Mouse (Mus musculus) forebrain, embryonic 12.5 days (tissue): ENCODE data around the gene Slc11a2. TPM values are rescaled to one million over a fixed set of nuclear protein-coding genes. Genes with fewer than 3 reads are reported as not detected.

Source experiments
- ATAC-seq: fragments of 200-750 bp; cut with Nextera tagmentation; 2 replicates; pipeline ENCODE4 v1.8.0; 2017; ENCODE audit warnings: moderate TSS enrichment; ENCODE audit not compliant: low FRiP score
- H3K27ac ChIP-seq: fragments of 300-500 bp; sonication (generic); 2 replicates; pipeline ENCODE4 v1.5.1; 2016; ENCODE audit warnings: mild to moderate bottlenecking
- H3K27me3 ChIP-seq: fragments of 300-500 bp; sonication (generic); 2 replicates; pipeline ENCODE4 v1.6.1; 2016; ENCODE audit warnings: mild to moderate bottlenecking
- H3K36me3 ChIP-seq: fragments of 300-500 bp; sonication (generic); replicated peaks from 2 replicates; pipeline ENCODE4 v1.6.1; 2016; ENCODE audit warnings: mild to moderate bottlenecking
- H3K4me1 ChIP-seq: fragments of 300-500 bp; sonication (generic); 2 replicates; pipeline ENCODE4 v1.6.1; 2016
- H3K4me2 ChIP-seq: fragments of 300-500 bp; sonication (generic); 2 replicates; pipeline ENCODE4 v1.6.1; 2016; ENCODE audit warnings: mild to moderate bottlenecking, moderate library complexity
- H3K4me3 ChIP-seq: fragments of 300-500 bp; sonication (generic); replicated peaks from 2 replicates; pipeline ENCODE4 v1.5.1; 2016; ENCODE audit warnings: mild to moderate bottlenecking
- H3K9ac ChIP-seq: fragments of 300-500 bp; sonication (generic); 2 replicates; pipeline ENCODE4 v1.6.1; 2016; ENCODE audit warnings: mild to moderate bottlenecking
- H3K9me3 ChIP-seq: fragments of 300-500 bp; sonication (generic); 2 replicates; pipeline ENCODE4 v1.6.1; 2016
- WGBS: fragments of 180-500 bp; shearing (Covaris S2); methylation state at CpG from one replicate; pipeline ENCODE4 v1.1.7; 2016; 5-methylcytosine and 5-hydroxymethylcytosine counted together
- polyA plus RNA-seq: library from polyadenylated mRNA; unstranded; fragments of >200 nt; fragmentation: Nextera tagmentation; extraction: Ambion mirVana; gene quantifications from 2 replicates; pipeline ENCODE4 v1.2.1, GENCODE M21; 2016

Gene Slc11a2
- polyA plus RNA-seq, 1 experiment from 2014 or later = 26.0 TPM

DNA sequence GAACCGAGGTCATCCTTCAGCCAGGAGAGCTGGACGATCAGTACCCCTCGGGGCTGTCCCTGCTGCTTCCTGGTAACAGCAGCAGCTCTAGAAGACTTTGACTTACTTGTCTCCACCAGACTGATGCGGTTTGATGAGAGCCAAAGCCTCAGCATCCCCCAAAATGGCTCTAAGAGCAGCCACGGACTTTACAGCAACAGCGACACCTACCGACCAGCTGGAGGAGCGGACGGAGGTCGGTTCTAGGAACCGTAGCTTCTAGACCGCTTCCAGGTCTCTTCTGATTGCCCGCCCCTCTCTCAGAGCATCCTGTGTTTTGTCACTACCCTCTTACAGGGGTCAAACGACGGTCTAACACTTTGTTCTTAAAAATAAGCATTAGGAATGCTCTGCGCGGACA lies 32.5 kb upstream of the Slc11a2 start:
- Histone ChIP-seq H3K36me3 (no peaks in the 10 kb centered on the region), H3K4me1 (0 out of 2 replicates have a peak, but pooled peaks cover 5% of the 10 kb centered on the region), H3K27me3 (peaks cover 20% of the 10 kb centered on the region), H3K9me3 (no peaks in the 10 kb centered on the region), H3K27ac (no peak overlapping the region), H3K9ac (no peak overlapping the region), H3K4me2 (0 out of 2 replicates have a peak overlapping the region, but pooled peaks have one; percentile 22), H3K4me3 (no peak overlapping the region)
- ATAC-seq = 0 out of 2 replicates have a peak, but pooled peaks have one; percentile 23
- WGBS = 7% methylated on average over 17 of the region's 17 CpGs

DNA sequence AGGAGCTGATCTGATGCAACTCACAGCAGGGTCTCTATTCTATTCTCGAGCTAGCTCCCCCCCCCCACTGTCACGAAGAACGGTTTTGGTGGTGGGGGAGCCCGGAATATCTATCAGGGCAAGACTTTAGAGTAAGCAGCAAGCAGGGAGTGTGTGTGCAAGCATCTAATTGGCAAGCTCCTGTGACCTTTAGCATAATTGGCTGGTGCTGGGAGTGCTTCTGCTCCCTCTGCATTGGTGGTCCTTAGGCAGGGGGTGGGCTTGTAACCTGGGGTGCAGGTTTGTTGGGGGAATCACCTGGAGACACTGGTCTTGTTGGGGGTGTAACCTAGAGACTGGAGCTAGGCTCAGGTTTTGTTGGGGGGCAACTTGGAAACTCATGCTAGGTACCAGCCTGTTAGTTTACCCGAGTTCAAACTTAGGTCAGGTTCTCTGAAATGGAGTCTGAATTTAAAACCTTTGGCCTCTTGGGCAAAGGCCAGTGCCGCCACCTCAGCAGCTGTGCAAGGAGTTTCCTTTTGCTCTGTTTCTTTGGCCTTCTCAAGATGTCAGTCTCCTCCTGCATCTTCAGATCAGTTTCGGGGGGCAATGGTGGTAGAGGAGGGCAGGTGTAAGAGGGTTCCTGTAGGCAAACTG lies 31.6 kb upstream of the Slc11a2 start:
- Histone ChIP-seq H3K4me2 (no peak overlapping the region), H3K27me3 (peaks cover 20% of the 10 kb centered on the region), H3K9me3 (no peaks in the 10 kb centered on the region), H3K36me3 (no peaks in the 10 kb centered on the region), H3K9ac (no peak overlapping the region), H3K4me1 (0 out of 2 replicates have a peak, but pooled peaks cover 5% of the 10 kb centered on the region), H3K4me3 (no peak overlapping the region), H3K27ac (no peak overlapping the region)
- 65% methylated on average over 7 of the region's 7 CpGs for WGBS
- ATAC-seq = no peak

DNA sequence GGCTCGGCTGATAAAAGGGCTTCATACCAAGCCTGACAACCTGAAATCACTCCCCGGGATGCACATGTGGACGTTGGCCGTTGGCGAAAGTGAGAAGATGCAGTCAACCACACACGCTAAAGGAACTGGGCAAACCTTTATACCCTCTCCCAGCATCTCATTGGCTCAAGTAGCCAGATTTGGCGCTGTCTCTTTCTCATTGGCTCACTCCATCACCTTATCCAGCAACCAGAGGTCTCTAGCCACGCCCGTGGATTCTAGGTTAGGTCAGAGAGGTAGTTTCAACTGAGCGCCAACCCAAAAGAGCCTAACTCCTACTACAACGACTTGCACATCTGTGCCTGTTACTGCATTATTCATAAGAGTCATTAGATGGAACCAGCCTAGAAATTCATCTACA lies 27.6 kb upstream of the Slc11a2 start:
- Histone ChIP-seq H3K9me3 (no peaks in the 10 kb centered on the region), H3K4me3 (no peak overlapping the region), H3K27ac (no peak overlapping the region), H3K4me1 (no peaks in the 10 kb centered on the region), H3K36me3 (no peaks in the 10 kb centered on the region), H3K4me2 (no peak overlapping the region), H3K9ac (no peak overlapping the region), H3K27me3 (no peaks in the 10 kb centered on the region)
- no peak for ATAC-seq
- 80% methylated on average over 11 of the region's 11 CpGs for whole genome bisulfite sequencing

GRCm38 (mm10) chr15:100451245-100451644 lies 26.4 kb upstream of the Slc11a2 start:
- Histone ChIP-seq H3K9ac (no peak overlapping the region), H3K4me3 (no peak overlapping the region), H3K27ac (no peak overlapping the region), H3K9me3 (no peaks in the 10 kb centered on the region), H3K36me3 (no peaks in the 10 kb centered on the region), H3K4me1 (no peaks in the 10 kb centered on the region), H3K4me2 (no peak overlapping the region), H3K27me3 (no peaks in the 10 kb centered on the region)
- WGBS = 85% methylated on average over 16 of the region's 16 CpGs
- ATAC-seq = no peak

- WGBS = 89% methylated on average over 3 of the region's 3 CpGs
- Histone ChIP-seq H3K4me3 (no peak overlapping the region), H3K4me2 (no peak overlapping the region), H3K4me1 (no peaks in the 10 kb centered on the region), H3K27me3 (no peaks in the 10 kb centered on the region), H3K9ac (no peak overlapping the region), H3K27ac (no peak overlapping the region), H3K9me3 (no peaks in the 10 kb centered on the region), H3K36me3 (no peaks in the 10 kb centered on the region)
- ATAC-seq = no peak
These were observed 24.6 kb upstream of the Slc11a2 start for GRCm38 (mm10) chr15:100449495-100449894.

- WGBS = 79% methylated on average over 4 of the region's 4 CpGs
- Histone ChIP-seq H3K4me2 (no peak overlapping the region), H3K9ac (no peak overlapping the region), H3K27ac (no peak overlapping the region), H3K27me3 (no peaks in the 10 kb centered on the region), H3K4me1 (peaks cover 6% of the 10 kb centered on the region), H3K4me3 (no peak overlapping the region), H3K9me3 (no peaks in the 10 kb centered on the region), H3K36me3 (no peaks in the 10 kb centered on the region)
- no peak for ATAC-seq
These were observed 23.7 kb upstream of the Slc11a2 start for GRCm38 (mm10) chr15:100448572-100448971.

DNA sequence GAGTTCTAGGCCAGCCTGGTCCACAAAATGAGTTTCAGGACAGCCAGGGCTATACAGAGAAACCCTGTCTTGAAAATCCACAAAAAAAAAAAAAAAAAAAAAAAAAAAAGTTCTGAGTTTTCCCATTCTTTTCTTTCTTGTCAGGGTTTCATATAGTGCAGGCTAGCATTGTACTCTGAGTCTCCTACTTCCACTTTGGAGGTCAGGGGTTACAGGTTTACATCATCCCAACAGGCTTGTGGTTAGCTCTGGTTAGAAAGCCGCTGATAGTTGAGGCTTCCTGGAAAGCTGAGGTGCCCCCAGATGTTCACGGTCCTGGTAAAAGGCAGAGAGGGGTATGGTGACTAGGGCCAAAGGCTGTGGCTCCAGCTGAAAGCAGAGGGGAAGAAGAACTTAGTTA lies 22.0 kb upstream of the Slc11a2 start:
- Histone ChIP-seq H3K27me3 (no peaks in the 10 kb centered on the region), H3K9ac (no peak overlapping the region), H3K27ac (no peak overlapping the region), H3K4me3 (no peak overlapping the region), H3K4me2 (no peak overlapping the region), H3K4me1 (peaks cover 10% of the 10 kb centered on the region), H3K36me3 (no peaks in the 10 kb centered on the region), H3K9me3 (no peaks in the 10 kb centered on the region)
- 85% methylated on average over 2 of the region's 2 CpGs for WGBS
- ATAC-seq = no peak

DNA sequence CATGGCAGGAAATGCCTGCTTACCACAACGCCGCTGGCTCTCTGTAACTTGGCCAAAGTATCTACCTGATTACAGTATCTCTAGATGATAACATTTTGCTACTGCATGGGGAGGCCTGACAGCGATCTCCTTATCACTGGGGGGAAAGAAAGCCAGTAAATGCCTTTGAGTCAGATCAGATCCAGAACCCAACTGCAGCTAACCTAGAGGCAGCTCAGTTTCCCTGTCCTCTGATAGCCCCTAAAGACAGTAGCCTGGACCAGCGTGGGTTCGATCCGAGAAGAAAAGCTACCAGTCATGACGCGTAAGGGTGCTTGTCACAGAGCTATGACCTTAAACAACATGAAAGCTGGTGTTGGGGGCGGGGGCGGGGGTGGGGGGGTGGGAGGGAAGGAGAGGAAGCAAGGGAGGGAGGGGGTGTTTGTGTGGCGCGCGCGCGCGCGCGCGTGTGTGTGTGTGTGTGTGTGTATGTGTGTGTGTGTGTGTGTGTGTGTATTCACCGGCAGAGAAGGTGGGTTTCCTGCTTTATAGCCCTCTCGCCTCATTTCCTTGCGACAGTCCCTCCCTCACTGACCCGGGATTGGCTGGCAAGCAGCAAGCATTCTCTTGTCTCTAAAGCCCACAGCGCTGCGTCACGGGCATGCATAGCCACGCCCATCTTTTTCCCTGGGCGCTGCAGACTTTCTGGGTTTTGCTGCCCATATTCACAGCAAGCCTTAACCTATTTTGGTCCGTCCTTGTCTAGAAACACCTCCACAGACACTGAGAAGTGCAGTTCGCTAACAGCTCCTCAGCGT lies 18.5 kb upstream of the Slc11a2 start:
- H3K9me3 ChIP-seq = no peaks in the 10 kb centered on the region
- 10% methylated on average over 20 of the region's 31 CpGs for WGBS
- peak overlapping the region; percentile 71 for H3K9ac ChIP-seq
- H3K4me1 ChIP-seq = peaks cover 10% of the 10 kb centered on the region
- ATAC-seq = peak; percentile 97
- H3K27ac ChIP-seq = peak overlapping the region; percentile 71
- H3K4me2 ChIP-seq = peak overlapping the region; percentile 65
- H3K27me3 ChIP-seq = no peaks in the 10 kb centered on the region
- peak overlapping the region; percentile 54 for H3K4me3 ChIP-seq
- H3K36me3 ChIP-seq = no peaks in the 10 kb centered on the region

GRCm38 (mm10) chr15:100436518-100436917 lies 11.6 kb upstream of the Slc11a2 start:
- ATAC-seq = no peak
- H3K9ac ChIP-seq = no peak overlapping the region
- 77% methylated on average over 10 of the region's 10 CpGs for WGBS
- H3K27me3 ChIP-seq = no peaks in the 10 kb centered on the region
- H3K4me1 ChIP-seq = no peaks in the 10 kb centered on the region
- no peak overlapping the region for H3K4me2 ChIP-seq
- no peak overlapping the region for H3K4me3 ChIP-seq
- no peaks in the 10 kb centered on the region for H3K9me3 ChIP-seq
- H3K27ac ChIP-seq = no peak overlapping the region
- H3K36me3 ChIP-seq = no peaks in the 10 kb centered on the region

DNA sequence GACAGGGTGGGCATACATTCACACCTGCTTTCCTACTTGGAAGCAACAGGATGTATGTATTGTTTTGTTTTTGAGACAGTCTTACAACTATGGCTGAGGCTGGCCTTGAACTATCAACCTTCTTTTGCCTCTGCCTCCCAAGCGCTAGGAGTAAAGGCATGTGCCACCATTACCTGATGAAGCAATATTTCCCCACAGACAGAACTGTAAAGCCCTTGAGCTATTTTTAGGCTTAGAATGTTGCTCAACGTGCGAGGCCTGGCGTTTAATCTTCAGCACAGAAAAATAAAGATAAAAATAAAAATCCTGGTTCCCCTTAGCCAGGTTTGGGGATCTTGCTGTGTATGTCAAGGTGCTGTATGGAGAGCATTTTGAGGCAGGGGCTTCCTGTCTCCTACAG lies 11.2 kb upstream of the Slc11a2 start:
- no peak overlapping the region for H3K4me3 ChIP-seq
- no peaks in the 10 kb centered on the region for H3K36me3 ChIP-seq
- H3K4me1 ChIP-seq = no peaks in the 10 kb centered on the region
- no peak overlapping the region for H3K27ac ChIP-seq
- ATAC-seq = no peak
- no peak overlapping the region for H3K4me2 ChIP-seq
- no peak overlapping the region for H3K9ac ChIP-seq
- H3K27me3 ChIP-seq = no peaks in the 10 kb centered on the region
- no peaks in the 10 kb centered on the region for H3K9me3 ChIP-seq
- 89% methylated on average over 4 of the region's 4 CpGs for whole genome bisulfite sequencing

- H3K36me3 ChIP-seq = no peaks in the 10 kb centered on the region
- no peaks in the 10 kb centered on the region for H3K4me1 ChIP-seq
- ATAC-seq = no peak
- H3K27me3 ChIP-seq = no peaks in the 10 kb centered on the region
- H3K27ac ChIP-seq = no peak overlapping the region
- no peak overlapping the region for H3K9ac ChIP-seq
- no peak overlapping the region for H3K4me2 ChIP-seq
- H3K4me3 ChIP-seq = no peak overlapping the region
- no peaks in the 10 kb centered on the region for H3K9me3 ChIP-seq
- 72% methylated on average over 4 of the region's 4 CpGs for WGBS
These were observed 8.4 kb upstream of the Slc11a2 start for GRCm38 (mm10) chr15:100433234-100433633.

GRCm38 (mm10) chr15:100429959-100430565 lies 5.2 kb upstream of the Slc11a2 start:
- Histone ChIP-seq H3K9me3 (no peaks in the 10 kb centered on the region), H3K4me3 (no peak overlapping the region), H3K36me3 (no peaks in the 10 kb centered on the region), H3K4me1 (no peaks in the 10 kb centered on the region), H3K9ac (no peak overlapping the region), H3K27ac (no peak overlapping the region), H3K27me3 (peaks cover 10% of the 10 kb centered on the region), H3K4me2 (no peak overlapping the region)
- no peak for ATAC-seq
- 79% methylated on average over 11 of the region's 11 CpGs for WGBS
